Mouse (Mus musculus) kidney, adult 2 months (tissue): ENCODE results near the gene Cep57.

Experiments used
- CTCF ChIP-seq: fragments of 200-500 bp; conservative IDR thresholded peaks from 2 replicates; pipeline ENCODE4 v1.5.1; 2011; ENCODE audit warnings: low read depth, mild to moderate bottlenecking, control low read depth, low read length, moderate library complexity, mixed read lengths; ENCODE audit not compliant: insufficient read depth, insufficient read length
- POLR2A ChIP-seq: fragments of 200-500 bp; IDR thresholded peaks from one replicate; pipeline ENCODE4 v1.6.1; 2011; ENCODE audit warnings: low read depth, low read length, control low read depth

DNA sequence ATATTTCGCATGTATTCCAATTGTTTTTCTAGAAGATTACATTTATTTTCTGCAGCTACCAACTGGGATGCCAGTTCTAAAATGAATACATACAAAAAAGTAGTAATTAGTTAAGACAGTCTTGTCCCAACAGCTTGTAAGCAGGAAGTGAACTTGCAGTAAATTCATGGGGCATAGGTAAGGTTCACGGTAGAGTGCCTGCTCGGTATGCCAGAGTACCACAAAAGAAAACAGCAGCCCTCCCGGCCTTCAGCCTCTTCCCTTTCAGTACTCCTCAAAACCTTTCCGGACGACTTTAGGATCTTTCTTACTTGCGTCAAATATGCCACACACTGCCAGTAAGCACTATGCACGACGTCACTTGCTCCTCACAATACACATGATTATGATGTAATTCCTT lies 8.5 kb downstream of the Cep57 start:
- TF ChIP-seq POLR2A (no peak), CTCF (no peak)
